Comparison of ENCODE assay signal across 8 mouse cellular contexts in the genomic region with DNA sequence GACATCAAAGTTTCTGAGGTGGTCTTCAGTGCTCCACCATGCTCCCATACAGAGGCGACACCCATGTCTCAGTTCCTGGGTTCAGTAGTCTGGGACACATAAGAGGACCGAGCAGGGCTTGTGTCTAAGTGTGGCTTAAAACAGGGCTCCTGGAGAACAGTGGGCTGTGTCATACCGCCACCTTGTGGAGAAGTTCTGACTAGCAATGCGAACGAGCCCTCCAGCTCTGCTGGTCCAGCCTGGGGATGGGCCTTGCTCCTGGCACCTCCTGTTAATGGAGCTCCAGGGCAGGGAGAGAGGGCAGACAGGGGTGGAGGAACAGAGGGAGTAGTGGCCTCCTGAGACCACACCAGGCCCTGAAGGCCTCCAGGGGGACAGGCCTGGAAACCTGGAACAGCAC. TPM values are rescaled to one million over a fixed set of nuclear protein-coding genes. Genes with fewer than 3 reads are reported as not detected.
A peak's percentile ranks its signal among the peaks of the same experiment; 100 is the strongest.
DNase-seq lines count a peak whose midpoint lies in the region; ATAC-seq lines count a peak whose summit lies in the region.

No protein-coding gene starts in this region.

- ATAC-seq in frontal cortex, adult (ENCODE audit: low TSS enrichment), result peak; percentile 85
- ATAC-seq in hindbrain, embryonic 13.5 days (ENCODE audit: low FRiP score), result peak; percentile 77; the same call in 1 of the 2 replicates

- H3K4me2 ChIP-seq in hindbrain, embryonic 13.5 days, result no peak overlapping the region

- no peaks in the 10 kb centered on the region for H3K4me1 ChIP-seq in hindbrain, embryonic 13.5 days (replicated peaks)

- H3K9me3 ChIP-seq in hindbrain, embryonic 13.5 days, result no peaks in the 10 kb centered on the region

- no peak overlapping the region for H3K9ac ChIP-seq in hindbrain, embryonic 13.5 days

- no peaks in the 10 kb centered on the region for H3K36me3 ChIP-seq in hindbrain, embryonic 13.5 days

- 3% methylated on average over 5 of the region's 5 CpGs for whole genome bisulfite sequencing in hindbrain, embryonic 13.5 days

- no peak overlapping the region for H3K27ac ChIP-seq in hindbrain, embryonic 13.5 days

- H3K27me3 ChIP-seq in hindbrain, embryonic 13.5 days, result peaks cover 8% of the 10 kb centered on the region

- peak; percentile 90 for DNase-seq in NIH3T3 (ENCODE audit: low read depth)
- DNase-seq in cerebellum, adult 8-10 months, result peak; percentile 87
- DNase-seq in layer of hippocampus, postnatal 10 days (ENCODE audit: low spot score in 2 of 2), result peak; percentile 95 to 97
- DNase-seq in lung, postnatal 25 days (ENCODE audit: low spot score), result peak; percentile 79
- peak; percentile 87 for DNase-seq in retina, postnatal 1 day
- DNase-seq in thymus, postnatal 36 days, result peak; percentile 67 to 78

- H3K4me3 ChIP-seq in hindbrain, embryonic 13.5 days, result no peak overlapping the region

RNA-seq across cellular contexts. Expression of a gene that starts 11.8 kb away (rescaled TPM):
- 3.7 and 7.3 TPM in 2 replicates for polyA plus RNA-seq in hindbrain, embryonic 13.5 days (2015; fragmentation: Nextera tagmentation; extraction: Ambion mirVana)
- not detected for total RNA-seq in layer of hippocampus, postnatal 10 days (2021)

RNA-seq across cellular contexts. Expression of a gene that starts 39.0 kb away (rescaled TPM):
- polyA plus RNA-seq in hindbrain, embryonic 13.5 days (2015; fragmentation: Nextera tagmentation; extraction: Ambion mirVana), result 28.1 and 29.1 TPM in 2 replicates
- total RNA-seq in layer of hippocampus, postnatal 10 days (2021), result 10 to 100 TPM; 35.5 to 40.1 TPM

RNA-seq across cellular contexts. Expression of a gene that starts 51.7 kb away (rescaled TPM):
- not detected in 2 replicates for polyA plus RNA-seq in hindbrain, embryonic 13.5 days (2015; fragmentation: Nextera tagmentation; extraction: Ambion mirVana)
- 1 to 10 TPM in 1 of 2 experiments, under 1 TPM in 1; 0.78 to 1.8 TPM for total RNA-seq in layer of hippocampus, postnatal 10 days (2021)
